Mouse (Mus musculus) intestine, embryonic 14.5 days (tissue): ENCODE measurements at regions not wholly inside any gene's neighbourhood (a gene's known extent, or its start where the extent isn't known, plus 50 kb on each side); places are given as distances from the start of the nearest gene placed in this dataset.

Source experiments
- ATAC-seq: fragments of 200-750 bp; cut with Nextera tagmentation; replicated peaks from 2 replicates; pipeline ENCODE4 v1.8.0; 2017; ENCODE audit warnings: low read depth, moderate number of reproducible peaks, moderate TSS enrichment, moderate library complexity; ENCODE audit not compliant: low FRiP score, low TSS enrichment
- DNase-seq: peaks from one replicate; pipeline ENCODE4 v3.0.0-alpha.2; 2018; ENCODE audit warnings: low spot score
- H3K27ac ChIP-seq: fragments of 300-500 bp; sonication (generic); 2 replicates; pipeline ENCODE4 v1.5.1; 2014; ENCODE audit warnings: low read depth, mild to moderate bottlenecking, control low read depth
- H3K27me3 ChIP-seq: fragments of 300-500 bp; sonication (generic); replicated peaks from 2 replicates; pipeline ENCODE4 v1.6.1; 2014; ENCODE audit warnings: low read length, control low read depth; ENCODE audit not compliant: control insufficient read depth, insufficient read depth
- H3K36me3 ChIP-seq: fragments of 300-500 bp; sonication (generic); 2 replicates; pipeline ENCODE4 v1.6.1; 2014; ENCODE audit warnings: low read length, control low read depth; ENCODE audit not compliant: control insufficient read depth, insufficient read depth
- H3K4me1 ChIP-seq: fragments of 300-500 bp; sonication (generic); replicated peaks from 2 replicates; pipeline ENCODE4 v1.6.1; 2014; ENCODE audit warnings: low read length, control low read depth, mixed read lengths; ENCODE audit not compliant: control insufficient read depth, insufficient read depth
- H3K4me2 ChIP-seq: fragments of 300-500 bp; sonication (generic); 2 replicates; pipeline ENCODE4 v1.6.1; 2014; ENCODE audit warnings: low read length
- H3K4me3 ChIP-seq: fragments of 300-500 bp; sonication (generic); 2 replicates; pipeline ENCODE4 v1.5.1; 2014; ENCODE audit warnings: low read depth, low read length, control low read depth, mixed read lengths
- H3K9ac ChIP-seq: fragments of 300-500 bp; sonication (generic); 2 replicates; pipeline ENCODE4 v1.6.1; 2014; ENCODE audit warnings: mild to moderate bottlenecking, low read length
- H3K9me3 ChIP-seq: fragments of 300-500 bp; sonication (generic); 2 replicates; pipeline ENCODE4 v1.6.1; 2016; ENCODE audit warnings: low read length, control low read depth; ENCODE audit not compliant: control insufficient read depth
- WGBS: fragments of 180-500 bp; shearing (Covaris S2); extraction: QIAGEN DNeasy Blood & Tissue Kit; methylation state at CpG from one replicate; pipeline ENCODE4 v1.1.7; 2014; 5-methylcytosine and 5-hydroxymethylcytosine counted together

DNA sequence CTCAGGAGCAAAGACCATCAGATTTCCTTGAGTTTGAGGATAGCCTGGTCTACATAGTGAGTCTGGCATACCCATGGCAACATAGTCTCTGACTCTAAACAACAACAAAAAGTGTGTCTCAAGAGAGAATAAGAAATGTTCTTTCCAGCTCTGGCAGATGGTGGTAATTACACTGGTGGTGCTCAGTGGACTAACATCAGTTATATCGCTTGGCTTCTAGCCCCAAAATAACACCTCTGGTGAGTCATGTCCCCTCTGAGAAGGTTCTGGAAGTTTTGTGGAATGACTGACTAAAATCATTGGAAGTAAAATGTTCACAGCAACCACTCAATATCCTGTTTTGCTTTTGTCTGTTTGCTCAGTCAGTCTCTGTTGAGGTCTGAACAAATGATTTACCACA, 227.3 kb downstream of the Tm4sf1 start:
- Histone ChIP-seq H3K9ac (no peak overlapping the region), H3K27me3 (no peaks in the 10 kb centered on the region), H3K9me3 (no peaks in the 10 kb centered on the region), H3K36me3 (no peaks in the 10 kb centered on the region), H3K4me2 (no peak overlapping the region), H3K4me1 (no peaks in the 10 kb centered on the region), H3K4me3 (no peak overlapping the region), H3K27ac (no peak overlapping the region)
- DNase-seq = no peak
- 94% methylated on average over 1 of the region's 1 CpGs for WGBS
- no peak for ATAC-seq

DNA sequence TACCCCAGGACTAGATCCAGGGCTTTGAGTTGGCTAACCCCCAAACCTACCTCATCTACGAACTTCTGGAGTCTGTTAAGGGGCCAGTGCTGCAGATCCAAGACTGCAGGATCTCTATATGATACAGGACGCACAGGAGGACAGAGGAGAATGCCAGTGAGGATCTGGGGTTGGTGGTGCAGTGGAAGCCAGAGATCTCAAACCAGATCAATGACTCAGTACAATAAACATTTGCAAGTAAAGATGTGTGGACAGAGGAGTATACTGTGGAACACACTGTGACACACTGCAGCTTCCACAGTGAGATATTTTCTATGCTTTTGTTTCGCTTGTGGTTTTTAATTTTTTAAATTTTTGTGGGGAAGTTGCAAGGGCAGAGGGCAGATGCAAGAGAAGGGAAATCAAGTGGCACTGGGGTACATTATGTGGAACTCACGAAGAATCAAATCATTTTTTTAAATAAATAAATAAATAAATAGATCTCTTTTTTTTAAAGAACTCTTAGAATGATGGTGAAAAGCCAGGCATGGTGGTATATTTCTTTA, 227.8 kb downstream of the Tm4sf1 start:
- DNase-seq = no peak
- WGBS = 86% methylated on average over 4 of the region's 4 CpGs
- Histone ChIP-seq H3K27me3 (no peaks in the 10 kb centered on the region), H3K9ac (no peak overlapping the region), H3K4me1 (no peaks in the 10 kb centered on the region), H3K9me3 (no peaks in the 10 kb centered on the region), H3K36me3 (no peaks in the 10 kb centered on the region), H3K4me2 (no peak overlapping the region), H3K27ac (no peak overlapping the region), H3K4me3 (no peak overlapping the region)
- no peak for ATAC-seq

DNA sequence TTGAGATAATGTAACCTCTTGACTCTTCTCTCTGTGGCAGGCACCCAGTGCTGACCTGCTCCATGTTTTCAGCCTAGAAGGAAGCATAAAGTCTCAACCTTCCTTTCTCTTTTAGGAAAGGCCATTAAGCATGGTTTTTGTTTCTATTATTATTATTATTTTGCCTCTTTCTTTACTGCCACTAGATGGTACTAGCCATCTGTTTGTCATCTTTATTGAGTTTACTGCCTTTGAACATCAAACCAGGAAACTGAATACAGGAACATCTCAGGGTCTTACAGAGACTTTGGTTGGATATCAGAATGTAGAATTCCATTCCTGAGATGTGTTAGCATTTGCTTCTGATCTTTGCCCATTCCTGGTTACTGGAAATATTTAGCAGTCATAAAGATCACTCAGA, 268.8 kb downstream of the Tm4sf1 start:
- DNase-seq (no peak), ATAC-seq (no peak)
- H3K9ac ChIP-seq = no peak overlapping the region
- no peaks in the 10 kb centered on the region for H3K36me3 ChIP-seq
- H3K27ac ChIP-seq = no peak overlapping the region
- no peaks in the 10 kb centered on the region for H3K4me1 ChIP-seq
- no peak overlapping the region for H3K4me2 ChIP-seq
- H3K9me3 ChIP-seq = no peaks in the 10 kb centered on the region
- no peaks in the 10 kb centered on the region for H3K27me3 ChIP-seq
- H3K4me3 ChIP-seq = no peak overlapping the region

DNA sequence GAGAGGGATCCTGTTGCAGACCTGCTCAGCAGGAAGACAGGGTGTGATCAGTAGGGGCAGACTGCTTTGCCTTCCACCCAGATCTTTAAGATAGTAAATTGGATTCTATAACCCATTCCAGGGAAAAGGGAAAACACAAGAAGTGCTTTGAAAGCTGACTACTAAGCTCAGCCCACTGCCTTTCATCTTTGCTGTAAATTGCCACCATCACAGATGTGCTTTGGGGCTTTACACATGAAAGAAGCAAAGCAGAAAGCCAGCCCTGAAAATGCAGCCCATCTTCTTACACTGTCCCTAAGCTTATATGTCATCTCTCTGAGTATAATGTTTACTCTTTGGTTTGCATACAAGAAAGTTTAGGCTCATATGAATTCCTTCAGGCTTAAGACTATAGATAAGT, 283.6 kb downstream of the Tm4sf1 start:
- no peaks in the 10 kb centered on the region for H3K36me3 ChIP-seq

DNA sequence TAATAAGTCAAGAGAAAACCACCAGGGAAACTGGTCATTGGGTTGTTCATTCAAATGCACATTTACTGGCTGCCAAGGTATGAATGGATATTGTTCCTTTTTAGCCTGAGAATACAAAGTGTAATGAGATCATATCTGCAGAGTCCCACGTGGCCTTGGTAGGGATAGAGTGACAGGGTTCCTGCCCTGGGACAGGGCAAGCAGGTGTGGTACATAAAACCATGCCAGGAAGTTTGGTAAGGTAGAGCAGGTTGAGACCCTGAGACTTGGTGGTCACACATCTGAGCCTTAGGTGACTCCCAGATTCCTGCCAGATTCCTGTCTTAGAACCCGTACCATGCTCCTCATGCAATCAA, 320.5 kb downstream of the Tm4sf1 start:
- DNase-seq = no peak
- H3K36me3 ChIP-seq = no peaks in the 10 kb centered on the region
- no peak overlapping the region for H3K9ac ChIP-seq
- WGBS = 85% methylated on average over 2 of the region's 2 CpGs
- no peaks in the 10 kb centered on the region for H3K27me3 ChIP-seq
- no peak overlapping the region for H3K27ac ChIP-seq
- no peaks in the 10 kb centered on the region for H3K9me3 ChIP-seq
- H3K4me1 ChIP-seq = no peaks in the 10 kb centered on the region
- H3K4me2 ChIP-seq = no peak overlapping the region
- H3K4me3 ChIP-seq = no peak overlapping the region
- ATAC-seq = no peak

More for the DNA sequence above, 283.6 kb downstream of the Tm4sf1 start:
- H3K4me3 ChIP-seq = no peak overlapping the region
- H3K27me3 ChIP-seq = no peaks in the 10 kb centered on the region
- no peak for ATAC-seq
- H3K4me1 ChIP-seq = no peaks in the 10 kb centered on the region
- no peak overlapping the region for H3K4me2 ChIP-seq
- H3K27ac ChIP-seq = no peak overlapping the region
- H3K9ac ChIP-seq = no peak overlapping the region
- DNase-seq = no peak
- no peaks in the 10 kb centered on the region for H3K9me3 ChIP-seq

DNA sequence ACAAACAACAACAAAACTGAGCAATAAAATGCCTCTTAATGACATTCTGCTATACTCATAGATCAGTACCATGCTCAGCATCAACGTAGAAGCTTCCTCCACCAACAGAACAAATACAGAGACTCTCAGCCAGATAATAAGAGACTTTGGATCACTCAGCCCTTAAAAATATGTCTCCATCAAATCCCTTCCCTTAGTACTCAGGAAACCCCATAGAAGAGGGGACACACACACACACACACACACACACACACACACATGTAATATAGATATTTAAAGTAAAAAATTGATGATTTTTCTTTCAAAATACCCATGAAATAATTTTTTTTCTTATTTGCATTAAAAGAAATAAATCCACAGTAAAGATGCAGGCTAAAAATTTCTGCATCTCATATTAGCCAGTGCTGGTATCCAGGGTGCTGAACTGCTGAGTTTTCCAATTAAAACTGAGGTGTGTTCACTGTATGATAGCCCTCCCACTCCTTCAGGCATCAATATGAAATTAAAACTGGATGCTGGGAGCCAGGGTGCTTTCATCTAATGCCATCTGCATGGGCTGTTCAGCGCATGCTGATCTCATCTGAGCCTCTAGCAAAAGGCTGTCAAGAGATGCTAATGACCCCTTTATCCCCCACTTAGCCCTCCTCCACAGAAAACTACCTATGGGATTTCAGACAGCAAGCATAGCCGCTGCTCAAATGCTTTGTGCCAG, 321.0 kb downstream of the Tm4sf1 start:
- H3K4me1 ChIP-seq = no peaks in the 10 kb centered on the region
- DNase-seq (no peak), ATAC-seq (no peak)
- WGBS = 76% methylated on average over 3 of the region's 3 CpGs
- H3K9me3 ChIP-seq = no peaks in the 10 kb centered on the region
- no peak overlapping the region for H3K9ac ChIP-seq
- H3K27ac ChIP-seq = no peak overlapping the region
- H3K36me3 ChIP-seq = no peaks in the 10 kb centered on the region
- H3K27me3 ChIP-seq = no peaks in the 10 kb centered on the region
- no peak overlapping the region for H3K4me3 ChIP-seq
- no peak overlapping the region for H3K4me2 ChIP-seq

DNA sequence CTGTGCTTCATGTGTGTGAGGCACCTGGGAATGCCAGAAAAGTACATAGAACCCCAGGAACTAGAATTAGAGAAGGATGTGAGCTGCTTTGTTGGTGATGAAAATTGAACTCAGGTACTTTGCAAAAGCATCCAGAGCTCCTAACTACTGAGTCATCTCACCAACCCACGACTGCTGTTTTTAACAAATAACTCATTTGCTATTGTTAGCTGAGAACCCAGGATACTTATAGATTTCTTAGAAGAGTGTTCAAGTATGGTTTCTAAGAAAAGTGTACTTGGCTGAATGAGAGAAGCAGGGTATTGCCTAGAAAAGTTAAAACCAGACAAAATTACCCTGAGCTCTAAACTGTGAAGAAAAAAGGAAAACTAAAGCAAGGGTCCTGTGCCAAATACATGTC, 335.8 kb downstream of the Tm4sf1 start:
- Histone ChIP-seq H3K4me1 (no peaks in the 10 kb centered on the region), H3K4me2 (no peak overlapping the region), H3K9me3 (no peaks in the 10 kb centered on the region), H3K9ac (no peak overlapping the region), H3K36me3 (no peaks in the 10 kb centered on the region), H3K27me3 (no peaks in the 10 kb centered on the region), H3K27ac (no peak overlapping the region), H3K4me3 (no peak overlapping the region)
- DNase-seq (no peak), ATAC-seq (no peak)
- 72% methylated on average over 1 of the region's 1 CpGs for WGBS

DNA sequence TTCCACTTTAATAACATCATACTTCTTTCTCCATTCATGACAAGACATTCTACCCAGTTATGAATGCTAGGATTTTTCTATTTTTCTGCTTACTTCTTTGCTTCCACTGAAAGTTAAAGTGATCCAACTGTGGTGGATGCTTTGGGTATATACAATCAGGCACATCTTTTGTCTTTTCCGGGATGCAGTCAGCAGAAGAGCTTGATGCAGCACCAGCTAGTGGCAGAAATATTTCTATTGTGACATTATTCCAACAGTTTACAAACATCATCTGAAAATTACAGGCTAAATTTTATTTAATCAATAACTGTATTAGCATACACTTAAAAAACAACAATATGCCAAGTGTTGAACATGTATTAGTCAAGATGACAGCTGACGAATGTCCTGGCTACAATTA, 336.3 kb downstream of the Tm4sf1 start:
- H3K9me3 ChIP-seq = no peaks in the 10 kb centered on the region
- no peak overlapping the region for H3K4me2 ChIP-seq
- H3K27me3 ChIP-seq = no peaks in the 10 kb centered on the region
- DNase-seq (no peak), ATAC-seq (no peak)
- H3K36me3 ChIP-seq = no peaks in the 10 kb centered on the region
- H3K4me3 ChIP-seq = no peak overlapping the region
- no peak overlapping the region for H3K9ac ChIP-seq
- H3K4me1 ChIP-seq = no peaks in the 10 kb centered on the region
- 89% methylated on average over 2 of the region's 2 CpGs for WGBS
- H3K27ac ChIP-seq = no peak overlapping the region

DNA sequence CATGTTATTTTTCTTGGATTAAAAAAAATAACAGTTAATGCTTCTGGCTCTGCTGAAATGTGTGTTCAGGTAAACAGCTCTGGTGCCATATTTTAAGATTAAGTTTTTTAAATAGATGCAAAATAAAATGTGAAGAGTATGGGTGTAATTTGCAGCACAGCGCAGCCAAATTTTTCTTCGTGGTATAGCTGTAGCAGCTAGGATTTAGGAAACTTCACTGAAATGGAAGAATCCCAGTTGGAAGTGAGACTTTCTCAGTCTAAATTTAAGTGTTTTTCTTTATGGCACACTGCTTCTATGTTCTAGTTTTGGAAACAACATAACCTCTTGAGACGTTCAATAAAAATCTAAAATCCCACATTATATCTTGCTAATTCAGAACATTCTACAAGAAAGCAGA, 337.6 kb downstream of the Tm4sf1 start:
- no peak overlapping the region for H3K4me2 ChIP-seq
- H3K27ac ChIP-seq = no peak overlapping the region
- WGBS = 85% methylated on average over 3 of the region's 3 CpGs
- H3K9ac ChIP-seq = no peak overlapping the region
- ATAC-seq (no peak), DNase-seq (no peak)
- H3K36me3 ChIP-seq = no peaks in the 10 kb centered on the region
- no peaks in the 10 kb centered on the region for H3K4me1 ChIP-seq
- H3K9me3 ChIP-seq = no peaks in the 10 kb centered on the region
- no peaks in the 10 kb centered on the region for H3K27me3 ChIP-seq
- no peak overlapping the region for H3K4me3 ChIP-seq
